Mouse (Mus musculus): ENCODE data around the gene P4hb. TPM values are rescaled to one million over a fixed set of nuclear protein-coding genes. Genes with fewer than 3 reads are reported as not detected.
"Not testable (repeated sequence)": the region's sequence is repeated elsewhere in the genome, so short reads cannot be mapped to it uniquely, and the experiment has no call there.

The P4hb gene
- polyA plus RNA-seq, 1 experiment from 2014 or later, result 800 TPM

GRCm38 (mm10) chr11:120519738-120520137 lies 53.3 kb downstream of the P4hb start:
- no peak overlapping the region for H3K9ac ChIP-seq (ENCODE audit: low read length)
- ATAC-seq (replicated peaks; ENCODE audit: low FRiP score, low TSS enrichment, low read depth) (no peak), DNase-seq (ENCODE audit: low spot score) (no peak)
- H3K27me3 ChIP-seq (replicated peaks; ENCODE audit: control insufficient read depth, insufficient read depth, low read length), result no peaks in the 10 kb centered on the region
- no peaks in the 10 kb centered on the region for H3K36me3 ChIP-seq (ENCODE audit: control insufficient read depth, insufficient read depth, low read length)
- no peaks in the 10 kb centered on the region; the same call in 1 of the 2 replicates for H3K4me1 ChIP-seq (replicated peaks; ENCODE audit: control insufficient read depth, insufficient read depth, low read length)
- whole genome bisulfite sequencing, result 40% methylated on average over 9 of the region's 9 CpGs
- H3K27ac ChIP-seq (ENCODE audit: low read depth), result no peak overlapping the region
- no peak overlapping the region for H3K4me3 ChIP-seq (ENCODE audit: low read depth, low read length)
- H3K4me2 ChIP-seq (ENCODE audit: low read length), result 0 out of 2 replicates have a peak overlapping the region, but pooled peaks have one; percentile 4
- no peaks in the 10 kb centered on the region for H3K9me3 ChIP-seq (ENCODE audit: control insufficient read depth, low read length)

GRCm38 (mm10) chr11:120518558-120518957 lies 54.5 kb downstream of the P4hb start:
- no peaks in the 10 kb centered on the region for H3K27me3 ChIP-seq (replicated peaks; ENCODE audit: control insufficient read depth, insufficient read depth, low read length)
- ATAC-seq (replicated peaks; ENCODE audit: low FRiP score, low TSS enrichment, low read depth) (peak; percentile 43), DNase-seq (ENCODE audit: low spot score) (peak; percentile 73)
- 54% methylated on average over 6 of the region's 6 CpGs for WGBS
- no peaks in the 10 kb centered on the region for H3K36me3 ChIP-seq (ENCODE audit: control insufficient read depth, insufficient read depth, low read length)
- H3K4me1 ChIP-seq (replicated peaks; ENCODE audit: control insufficient read depth, insufficient read depth, low read length), result no peaks in the 10 kb centered on the region; the same call in 1 of the 2 replicates
- H3K9me3 ChIP-seq (ENCODE audit: control insufficient read depth, low read length), result no peaks in the 10 kb centered on the region
- H3K4me3 ChIP-seq (ENCODE audit: low read depth, low read length), result no peak overlapping the region
- H3K4me2 ChIP-seq (ENCODE audit: low read length), result no peak overlapping the region
- H3K27ac ChIP-seq (ENCODE audit: low read depth), result no peak overlapping the region
- no peak overlapping the region for H3K9ac ChIP-seq (ENCODE audit: low read length)

GRCm38 (mm10) chr11:120518027-120518426 lies 55.0 kb downstream of the P4hb start:
- H3K4me3 ChIP-seq (ENCODE audit: low read depth, low read length), result no peak overlapping the region
- H3K4me1 ChIP-seq (replicated peaks; ENCODE audit: control insufficient read depth, insufficient read depth, low read length), result no peaks in the 10 kb centered on the region; the same call in 1 of the 2 replicates
- DNase-seq (ENCODE audit: low spot score) (no peak), ATAC-seq (replicated peaks; ENCODE audit: low FRiP score, low TSS enrichment, low read depth) (no peak)
- H3K4me2 ChIP-seq (ENCODE audit: low read length), result no peak overlapping the region
- 66% methylated on average over 6 of the region's 6 CpGs for WGBS
- H3K9ac ChIP-seq (ENCODE audit: low read length), result no peak overlapping the region
- no peak overlapping the region for H3K27ac ChIP-seq (ENCODE audit: low read depth)
- H3K36me3 ChIP-seq (ENCODE audit: control insufficient read depth, insufficient read depth, low read length), result no peaks in the 10 kb centered on the region
- no peaks in the 10 kb centered on the region for H3K9me3 ChIP-seq (ENCODE audit: control insufficient read depth, low read length)
- no peaks in the 10 kb centered on the region for H3K27me3 ChIP-seq (replicated peaks; ENCODE audit: control insufficient read depth, insufficient read depth, low read length)

- 83% methylated on average over 4 of the region's 4 CpGs for WGBS
Measured at GRCm38 (mm10) chr11:120517147-120517546, 55.9 kb downstream of the P4hb start.

GRCm38 (mm10) chr11:120515611-120516010 lies 57.4 kb downstream of the P4hb start:
- Histone ChIP-seq H3K9ac (ENCODE audit: low read length) (no peak overlapping the region), H3K4me1 (replicated peaks; ENCODE audit: control insufficient read depth, insufficient read depth, low read length) (no peaks in the 10 kb centered on the region; the same call in 1 of the 2 replicates), H3K4me2 (ENCODE audit: low read length) (no peak overlapping the region), H3K27me3 (replicated peaks; ENCODE audit: control insufficient read depth, insufficient read depth, low read length) (no peaks in the 10 kb centered on the region), H3K4me3 (ENCODE audit: low read depth, low read length) (no peak overlapping the region), H3K27ac (ENCODE audit: low read depth) (no peak overlapping the region), H3K36me3 (ENCODE audit: control insufficient read depth, insufficient read depth, low read length) (no peaks in the 10 kb centered on the region), H3K9me3 (ENCODE audit: control insufficient read depth, low read length) (no peaks in the 10 kb centered on the region)
- WGBS, result 17% methylated on average over 17 of the region's 17 CpGs
- ATAC-seq (replicated peaks; ENCODE audit: low FRiP score, low TSS enrichment, low read depth) (peak; percentile 67), DNase-seq (ENCODE audit: low spot score) (peak; percentile 98)

More at GRCm38 (mm10) chr11:120517147-120517546, 55.9 kb downstream of the P4hb start:
- ATAC-seq (replicated peaks; ENCODE audit: low FRiP score, low TSS enrichment, low read depth) (no peak), DNase-seq (ENCODE audit: low spot score) (no peak)
- Histone ChIP-seq H3K4me1 (replicated peaks; ENCODE audit: control insufficient read depth, insufficient read depth, low read length) (no peaks in the 10 kb centered on the region; the same call in 1 of the 2 replicates), H3K9ac (ENCODE audit: low read length) (no peak overlapping the region), H3K9me3 (ENCODE audit: control insufficient read depth, low read length) (no peaks in the 10 kb centered on the region), H3K27ac (ENCODE audit: low read depth) (no peak overlapping the region), H3K4me2 (ENCODE audit: low read length) (no peak overlapping the region), H3K27me3 (replicated peaks; ENCODE audit: control insufficient read depth, insufficient read depth, low read length) (no peaks in the 10 kb centered on the region), H3K36me3 (ENCODE audit: control insufficient read depth, insufficient read depth, low read length) (no peaks in the 10 kb centered on the region), H3K4me3 (ENCODE audit: low read depth, low read length) (no peak overlapping the region)

- not testable (repeated sequence) for H3K9me3 ChIP-seq (ENCODE audit: control insufficient read depth, low read length); H3K9ac ChIP-seq (ENCODE audit: low read length); H3K4me1 ChIP-seq (replicated peaks; ENCODE audit: control insufficient read depth, insufficient read depth, low read length); H3K36me3 ChIP-seq (ENCODE audit: control insufficient read depth, insufficient read depth, low read length); H3K4me3 ChIP-seq (ENCODE audit: low read depth, low read length); DNase-seq (ENCODE audit: low spot score); H3K27me3 ChIP-seq (replicated peaks; ENCODE audit: control insufficient read depth, insufficient read depth, low read length); H3K27ac ChIP-seq (ENCODE audit: low read depth); ATAC-seq (replicated peaks; ENCODE audit: low FRiP score, low TSS enrichment, low read depth); H3K4me2 ChIP-seq (ENCODE audit: low read length)
- 86% methylated on average over 2 of the region's 2 CpGs for WGBS
Measured at GRCm38 (mm10) chr11:120514262-120514661, 58.8 kb downstream of the P4hb start.

GRCm38 (mm10) chr11:120512790-120513453 lies 60.1 kb downstream of the P4hb start:
- no peak overlapping the region for H3K4me3 ChIP-seq (ENCODE audit: low read depth, low read length)
- no peaks in the 10 kb centered on the region for H3K36me3 ChIP-seq (ENCODE audit: control insufficient read depth, insufficient read depth, low read length)
- peaks cover 4% of the 10 kb centered on the region; the same call in 1 of the 2 replicates for H3K4me1 ChIP-seq (replicated peaks; ENCODE audit: control insufficient read depth, insufficient read depth, low read length)
- no peak for ATAC-seq (replicated peaks; ENCODE audit: low FRiP score, low TSS enrichment, low read depth)
- 31% methylated on average over 6 of the region's 6 CpGs for WGBS
- H3K9ac ChIP-seq (ENCODE audit: low read length), result no peak overlapping the region
- H3K27me3 ChIP-seq (replicated peaks; ENCODE audit: control insufficient read depth, insufficient read depth, low read length), result no peaks in the 10 kb centered on the region
- H3K4me2 ChIP-seq (ENCODE audit: low read length), result no peak overlapping the region
- no peak for DNase-seq (ENCODE audit: low spot score)
- H3K9me3 ChIP-seq (ENCODE audit: control insufficient read depth, low read length), result no peaks in the 10 kb centered on the region
- H3K27ac ChIP-seq (ENCODE audit: low read depth), result no peak overlapping the region

- Histone ChIP-seq H3K4me2 (ENCODE audit: low read length) (peak overlapping the region; percentile 47), H3K27me3 (replicated peaks; ENCODE audit: control insufficient read depth, insufficient read depth, low read length) (no peaks in the 10 kb centered on the region), H3K36me3 (ENCODE audit: control insufficient read depth, insufficient read depth, low read length) (no peaks in the 10 kb centered on the region), H3K9me3 (ENCODE audit: control insufficient read depth, low read length) (no peaks in the 10 kb centered on the region), H3K27ac (ENCODE audit: low read depth) (peak overlapping the region; percentile 40; the same call in 1 of the 2 replicates), H3K4me3 (ENCODE audit: low read depth, low read length) (peak overlapping the region; percentile 16), H3K9ac (ENCODE audit: low read length) (0 out of 2 replicates have a peak overlapping the region, but pooled peaks have one; percentile 14), H3K4me1 (replicated peaks; ENCODE audit: control insufficient read depth, insufficient read depth, low read length) (peaks cover 4% of the 10 kb centered on the region; the same call in 1 of the 2 replicates)
- WGBS, result 11% methylated on average over 16 of the region's 16 CpGs
- no peak for ATAC-seq (replicated peaks; ENCODE audit: low FRiP score, low TSS enrichment, low read depth)
- no peak for DNase-seq (ENCODE audit: low spot score)
Measured at GRCm38 (mm10) chr11:120510375-120511030, 62.5 kb downstream of the P4hb start.

All from intestine, embryonic 14.5 days (tissue).